Mouse (Mus musculus) lung, postnatal 14 days (tissue): ENCODE data around the gene Slc22a4.

Experiments used
- DNase-seq: peaks from one replicate; pipeline ENCODE4 v3.0.0; 2021

Gene Slc22a4

DNA sequence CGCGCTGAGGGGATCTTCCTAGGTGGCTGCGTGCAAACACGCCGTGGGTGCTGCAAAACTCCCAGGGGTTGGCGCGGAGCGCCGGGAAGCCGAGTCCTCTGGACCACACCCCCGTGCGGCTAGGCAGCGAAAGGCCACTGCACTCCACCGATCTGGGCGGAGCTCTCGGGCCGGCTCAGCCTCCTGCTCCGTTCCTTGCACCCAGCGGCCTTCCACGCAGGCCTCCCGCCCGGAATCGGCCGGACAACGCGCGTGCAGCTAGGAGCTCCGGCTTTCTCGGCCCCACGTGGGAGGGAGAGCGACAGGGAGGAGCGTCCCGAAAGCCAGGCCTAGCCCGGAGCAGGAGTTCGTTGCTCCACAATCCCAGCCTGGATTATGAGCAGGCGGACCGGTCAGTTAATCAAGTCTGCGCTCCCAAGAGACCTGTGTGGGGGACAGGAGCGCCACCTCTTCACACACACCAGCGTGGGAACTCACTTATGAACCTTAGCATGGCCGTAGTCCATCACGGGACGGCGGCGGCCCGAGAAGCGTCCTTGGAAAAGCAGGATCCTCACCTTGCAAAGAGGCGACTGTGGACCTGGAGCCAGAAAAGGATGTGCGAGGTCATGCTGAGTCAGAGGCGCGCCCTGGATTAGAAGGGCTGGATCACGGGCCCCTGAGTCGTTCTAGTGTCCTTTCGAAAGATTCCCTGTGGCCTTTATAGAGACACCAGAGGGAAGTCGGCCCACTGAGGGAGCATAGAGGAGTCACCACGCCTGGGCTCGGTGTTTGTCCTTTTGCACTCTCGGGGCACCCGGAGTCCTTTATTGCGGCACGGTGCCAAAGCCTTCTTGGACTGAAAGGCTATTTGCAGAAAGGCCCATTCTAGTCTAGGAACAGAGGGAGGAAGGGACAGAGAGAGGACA is at the start of gene Slc22a4:
Gene Slc22a4, minus strand, starts transcription at position 47 of the 908 bp plus-strand sequence.
- DNase-seq, result peak; percentile 77

DNA sequence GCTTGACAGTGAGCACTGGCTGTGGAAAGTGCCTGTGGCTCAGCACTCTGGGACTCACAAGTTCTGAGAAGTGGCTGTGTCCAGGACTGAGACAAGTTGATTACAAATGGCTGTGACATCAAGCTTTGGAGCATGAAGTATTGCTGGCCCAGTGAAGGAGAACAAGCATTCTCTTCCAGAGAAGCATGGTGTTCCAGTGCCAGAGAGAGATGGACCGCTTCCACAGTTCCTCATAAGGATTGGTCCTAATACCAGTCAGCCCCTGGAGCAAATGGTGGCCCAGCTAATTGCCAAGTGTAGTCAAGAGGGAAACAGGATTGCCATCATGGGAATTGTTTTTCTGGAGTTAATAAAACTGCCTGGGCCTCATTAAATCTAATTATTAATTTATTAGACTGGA is 48.2 kb upstream of the Slc22a4 start:
- no peak for DNase-seq

DNA sequence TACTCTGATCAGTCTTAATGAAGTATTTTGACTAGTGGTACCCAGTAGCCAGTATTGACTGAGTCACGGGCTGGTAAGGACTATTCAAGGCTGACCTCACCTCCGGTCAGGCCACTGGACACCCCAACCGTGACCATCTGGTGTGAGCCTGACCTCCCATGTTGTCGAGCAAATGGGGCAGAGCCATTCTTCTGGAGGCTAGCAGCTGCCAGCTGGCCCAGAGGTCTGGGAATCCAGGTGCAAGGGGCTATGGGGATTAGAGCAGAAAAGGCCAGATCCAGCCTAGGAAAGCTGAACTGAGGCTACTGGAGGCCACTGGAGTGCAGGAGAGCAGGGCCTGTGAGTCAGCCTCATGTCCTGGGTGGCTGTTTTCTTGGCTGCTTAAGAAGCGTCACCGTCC is 47.5 kb upstream of the Slc22a4 start:
- no peak for DNase-seq

DNA sequence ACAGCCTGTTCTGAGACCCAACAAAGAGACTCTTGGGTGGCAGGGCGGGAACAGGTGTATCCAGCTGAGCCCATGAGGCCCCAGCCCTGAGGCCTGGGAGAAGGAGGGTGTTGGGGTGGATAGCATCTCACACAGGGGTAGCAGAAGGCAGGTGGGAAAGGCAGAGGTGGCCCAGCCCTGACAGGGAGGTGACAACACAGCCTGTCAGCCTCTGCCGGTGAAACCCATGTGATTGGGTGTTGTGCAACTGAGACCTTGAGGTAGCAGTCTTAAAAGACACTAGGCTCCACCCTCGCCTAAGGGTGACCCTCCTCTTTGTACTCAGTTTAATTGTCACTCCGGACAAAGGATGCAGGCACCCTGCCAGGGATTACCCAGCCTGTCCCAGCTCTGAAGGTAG is 45.4 kb upstream of the Slc22a4 start:
- no peak for DNase-seq

DNA sequence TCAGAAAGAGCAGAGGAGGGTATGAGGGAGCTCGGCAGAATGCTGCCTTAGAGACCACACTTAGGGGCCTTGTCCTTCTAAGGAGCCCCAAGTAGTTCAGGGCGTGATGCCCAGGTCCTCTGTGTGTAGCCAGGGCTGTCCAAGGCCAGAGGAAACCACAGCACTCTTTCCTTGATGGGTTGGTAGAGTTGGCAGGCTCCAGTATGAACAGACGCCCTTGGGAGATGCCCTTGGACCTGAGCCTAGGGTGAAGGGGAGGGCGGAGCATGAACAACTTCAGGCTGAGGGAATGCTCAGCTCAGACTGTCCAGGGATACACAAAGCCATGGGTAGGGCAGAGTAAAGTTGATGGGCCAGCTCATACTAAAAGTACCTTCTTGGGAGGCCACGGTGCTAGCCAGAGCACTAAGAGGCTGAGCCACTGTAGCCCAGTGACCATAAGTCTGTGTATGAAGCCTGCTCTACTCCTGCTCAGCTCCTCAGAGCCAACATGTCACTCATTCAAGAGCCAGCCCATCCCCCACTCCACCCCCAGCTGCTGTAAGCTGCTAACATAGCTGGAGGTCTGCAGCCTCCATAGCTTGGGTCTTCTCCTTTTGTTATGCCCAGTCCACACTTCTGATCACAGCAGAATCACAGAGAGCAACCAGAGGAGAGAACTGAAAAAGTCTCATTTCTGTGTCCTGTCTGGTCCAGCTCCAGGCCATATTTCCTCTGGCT is 44.0 kb upstream of the Slc22a4 start:
- no peak for DNase-seq

DNA sequence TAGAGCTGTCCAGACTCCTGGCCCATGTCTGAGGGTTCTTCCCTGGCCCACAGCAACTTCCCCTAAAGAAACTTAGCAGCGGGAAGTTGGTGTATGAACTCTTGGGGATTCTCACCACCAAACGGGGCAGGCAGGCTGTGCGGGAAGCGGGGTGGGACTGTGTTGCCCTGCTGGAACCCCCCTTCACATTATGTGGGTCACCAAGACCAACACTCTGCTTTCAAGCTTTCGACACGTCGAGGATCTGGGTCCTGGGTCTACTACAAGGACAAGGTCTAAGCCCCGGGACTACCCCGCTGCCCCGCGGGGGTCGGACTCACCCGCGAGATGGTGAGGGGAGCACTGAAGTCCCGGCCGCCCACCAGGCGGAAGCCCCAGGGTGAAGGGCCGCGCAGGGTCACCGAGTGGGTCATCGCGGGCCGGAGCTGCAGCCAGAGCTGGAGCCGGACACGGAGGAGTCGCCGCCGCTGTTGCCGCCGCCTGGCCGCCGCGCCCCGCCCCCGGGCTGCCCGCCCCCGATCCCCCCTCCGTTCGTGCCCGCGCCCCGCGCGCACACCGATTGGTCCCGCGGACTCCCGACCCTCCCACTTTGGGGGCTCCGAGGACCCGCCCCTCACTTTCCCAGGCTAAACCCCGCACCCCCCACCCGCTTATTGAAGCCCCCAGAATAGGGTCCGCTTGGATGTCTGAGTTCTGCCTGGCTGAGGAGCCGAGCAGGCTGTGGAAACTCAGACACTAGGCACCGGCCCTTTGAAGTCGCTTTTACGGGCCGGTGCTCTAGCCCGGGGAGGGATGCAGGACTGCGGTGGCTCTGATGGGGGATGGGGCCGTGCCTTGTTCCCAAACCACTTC is 40.9 kb upstream of the Slc22a4 start, which contains the start of gene Pdlim4:
Gene Pdlim4, minus strand, starts transcription at position 495 of the 852 bp plus-strand sequence.
- DNase-seq, result peak; percentile 22

DNA sequence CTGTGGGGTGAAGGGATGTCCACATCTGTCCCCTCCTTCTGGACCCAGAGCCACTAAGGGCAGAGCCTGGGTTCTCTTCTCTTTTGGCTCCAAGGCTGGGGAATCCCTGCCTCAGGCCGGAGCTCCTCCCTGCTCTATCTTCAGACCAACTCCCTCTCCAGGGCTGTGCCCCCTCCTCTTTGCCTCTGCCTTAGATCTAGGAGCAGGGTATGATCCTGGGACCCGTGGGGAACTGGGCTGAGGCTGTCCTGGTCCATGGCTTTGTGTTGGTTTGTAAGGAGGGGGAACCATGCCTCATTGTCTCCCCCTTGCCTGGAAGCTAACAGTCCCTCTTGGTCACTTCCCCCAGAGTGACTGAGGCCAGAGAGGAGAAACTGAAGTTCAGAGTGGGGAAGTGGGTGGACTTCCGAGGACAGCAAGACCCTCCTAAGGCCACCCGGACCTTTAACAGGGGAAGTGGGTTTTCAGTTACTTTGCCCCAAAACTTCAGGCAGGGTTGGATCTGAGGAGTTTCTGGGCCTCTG is 40.2 kb upstream of the Slc22a4 start:
- DNase-seq, result no peak

DNA sequence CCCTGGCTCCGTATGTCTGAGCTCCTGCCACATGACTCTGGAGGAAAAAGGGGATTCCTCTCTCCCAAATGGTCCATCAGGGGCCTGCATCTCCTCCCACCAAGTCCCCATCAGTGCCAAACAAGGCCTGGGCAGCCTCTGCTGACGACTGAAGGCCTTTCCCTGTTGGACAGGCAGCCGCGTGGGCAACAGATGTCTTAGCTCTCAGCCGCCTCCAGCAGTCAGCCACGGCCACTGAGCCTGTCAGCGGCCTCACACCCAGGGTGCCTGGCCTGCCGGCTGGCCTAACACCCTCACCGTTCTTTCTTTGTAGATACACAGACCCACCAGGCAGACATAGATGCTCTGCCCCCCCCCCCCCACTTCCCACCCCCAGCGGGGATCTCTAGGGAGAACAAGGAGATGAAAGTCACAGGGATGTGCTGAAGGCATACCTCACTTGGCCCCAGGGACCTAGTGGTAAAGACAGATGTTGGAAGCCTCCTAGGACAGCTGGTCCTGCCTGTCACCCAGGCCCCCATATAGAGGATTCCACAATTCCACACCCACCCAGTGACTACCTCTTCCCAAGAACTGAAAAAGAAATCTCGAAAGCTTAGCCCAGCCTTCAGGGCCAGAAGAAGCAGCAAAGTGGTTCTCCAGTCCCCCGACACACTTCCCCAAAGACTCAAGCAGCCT is 39.6 kb upstream of the Slc22a4 start:
- DNase-seq, result peak; percentile 59

DNA sequence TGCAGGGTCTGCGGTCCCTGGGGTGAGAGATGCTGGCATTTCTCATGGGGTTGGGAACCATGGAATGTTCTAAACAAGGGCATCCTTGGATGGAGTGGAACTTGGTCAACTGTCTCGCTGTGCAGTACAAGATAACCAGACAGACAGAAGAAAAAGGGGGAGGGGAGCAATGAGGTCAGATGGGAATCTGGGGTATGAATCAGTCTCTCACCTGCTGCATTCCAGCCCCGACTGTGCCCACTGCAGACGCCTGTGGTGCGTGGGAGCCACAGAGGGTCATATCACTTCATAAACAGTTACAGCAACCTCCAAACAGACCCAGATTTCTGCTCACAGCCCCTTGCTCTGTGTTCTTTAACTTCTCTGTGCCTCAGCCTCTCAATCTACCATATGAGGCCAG is 38.5 kb upstream of the Slc22a4 start:
- no peak for DNase-seq

DNA sequence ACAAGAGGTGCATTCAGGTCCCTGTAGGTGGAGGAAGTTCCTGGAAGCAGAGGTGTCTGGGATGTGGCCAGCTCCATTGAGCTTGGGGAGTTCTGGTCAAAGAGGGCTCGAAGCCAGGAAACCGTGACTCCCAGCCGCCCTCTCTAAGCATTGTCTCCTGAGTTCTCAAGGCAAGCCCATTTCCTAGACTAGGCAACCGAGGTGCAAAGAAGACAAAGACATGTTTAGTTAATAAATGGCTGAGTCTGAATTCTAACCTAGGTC is 38.0 kb upstream of the Slc22a4 start:
- DNase-seq, result no peak

DNA sequence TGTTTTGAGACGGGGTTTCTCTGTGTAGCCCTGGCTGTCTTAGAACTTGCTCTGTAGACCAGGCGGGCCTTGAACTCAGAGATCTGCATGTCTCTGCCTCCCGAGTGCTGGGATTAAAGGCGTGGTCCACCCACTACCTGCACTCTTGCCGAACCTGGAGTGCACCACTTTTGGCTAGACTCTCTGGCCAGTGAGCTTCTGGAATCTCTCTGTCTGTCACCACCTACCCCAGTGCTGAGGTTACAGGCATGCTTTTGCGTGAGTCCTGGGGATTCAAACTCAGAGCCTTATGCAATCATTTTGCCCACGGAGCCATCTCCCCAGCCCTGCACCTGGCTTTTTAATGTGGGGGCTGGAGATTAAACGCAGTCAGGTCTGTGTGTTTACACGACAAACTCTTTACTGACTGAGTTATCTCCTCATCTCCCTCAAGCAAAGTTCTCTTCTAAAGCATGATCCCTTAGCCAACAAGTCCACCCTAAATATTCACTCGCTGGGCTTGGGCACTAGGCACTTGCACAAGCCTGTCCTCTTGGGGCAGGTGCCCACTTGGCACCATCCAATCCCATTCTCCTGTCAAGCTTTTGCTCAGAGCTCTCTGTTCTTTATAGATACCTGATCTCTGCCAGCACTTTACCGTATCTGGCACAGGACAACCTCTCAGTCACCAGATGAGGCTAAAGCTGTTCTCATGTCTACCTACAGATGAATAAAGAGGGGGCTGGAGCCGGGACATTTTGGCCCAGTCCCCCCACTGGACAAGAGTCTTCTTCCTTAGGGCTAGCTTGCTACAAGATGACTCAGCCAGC is 37.4 kb upstream of the Slc22a4 start:
- DNase-seq, result no peak

DNA sequence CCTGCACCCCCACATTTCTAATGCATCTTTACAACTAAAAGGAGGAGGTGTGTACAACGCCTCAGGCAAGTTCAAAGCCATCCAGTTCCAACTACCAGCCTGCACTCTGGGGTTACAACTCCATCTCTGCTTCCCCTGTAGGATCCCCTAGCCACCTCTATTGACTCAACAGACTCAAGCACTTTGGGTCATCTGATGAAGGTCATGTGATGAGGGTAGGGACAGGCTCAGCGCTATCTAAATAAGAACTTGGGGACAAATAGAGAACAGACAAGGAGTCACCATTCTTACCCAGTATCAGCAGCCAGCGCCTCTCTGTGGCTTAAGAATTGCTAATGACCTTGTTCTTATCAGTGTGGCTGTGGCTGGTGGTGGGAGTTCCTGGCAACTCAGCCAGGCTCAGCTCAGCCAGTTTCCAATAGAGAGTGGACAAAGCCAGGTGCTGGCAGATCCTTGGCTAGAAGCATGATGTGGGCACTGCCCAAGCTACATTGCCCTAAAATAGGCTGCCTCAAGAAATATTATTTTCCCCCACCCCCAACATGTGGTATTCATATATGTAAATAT is 36.6 kb upstream of the Slc22a4 start:
- DNase-seq, result no peak

DNA sequence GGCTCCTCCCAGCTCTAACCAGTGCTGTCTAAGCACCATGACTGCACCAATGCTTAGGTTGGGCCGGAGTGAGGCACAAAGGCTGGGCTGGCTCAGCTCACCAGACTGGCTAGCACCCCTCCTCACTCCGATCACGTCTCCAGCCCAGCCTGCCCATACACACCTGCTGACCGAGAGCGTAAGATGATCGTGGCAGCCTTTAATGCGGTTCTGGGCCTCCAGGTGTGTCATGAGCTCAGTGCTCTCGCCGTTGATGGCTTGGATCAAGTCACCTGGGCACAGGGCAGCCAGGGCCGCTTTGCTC is 35.5 kb upstream of the Slc22a4 start:
- no peak for DNase-seq

DNA sequence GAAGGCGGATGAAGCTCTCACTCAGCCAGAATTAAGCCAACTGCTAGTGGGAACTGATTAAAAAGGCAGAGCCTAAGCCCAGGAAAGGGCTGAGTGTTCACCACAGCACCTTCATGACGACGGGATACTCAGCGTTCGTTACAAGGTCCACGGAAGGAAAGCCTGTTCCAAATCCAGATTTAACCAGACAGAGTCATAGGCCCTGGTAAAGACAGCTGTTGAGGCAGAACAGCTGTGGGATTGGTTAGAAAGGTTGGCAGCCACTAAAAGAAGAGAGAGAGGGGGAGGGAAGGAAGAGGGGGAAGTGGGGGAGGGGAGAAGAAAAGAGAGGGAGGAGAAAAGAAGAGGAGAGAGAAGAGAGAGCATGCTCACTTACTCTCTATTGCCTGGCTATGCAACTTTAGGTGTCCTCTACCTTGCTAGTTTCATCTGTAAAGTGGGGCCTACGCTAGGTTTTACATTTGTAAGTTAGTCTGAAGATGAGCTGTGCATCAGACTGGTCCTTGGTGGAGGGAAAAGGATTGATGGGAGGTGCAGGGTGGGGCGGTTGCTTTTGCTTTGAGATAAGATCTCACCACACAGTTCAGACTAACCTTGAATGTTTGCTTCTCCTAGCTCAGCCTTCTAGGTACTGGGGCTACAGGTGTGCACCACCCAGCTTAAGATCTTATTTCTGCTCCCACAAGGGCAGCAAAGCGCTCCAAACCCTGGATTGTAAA is 35.0 kb upstream of the Slc22a4 start:
- DNase-seq, result no peak

DNA sequence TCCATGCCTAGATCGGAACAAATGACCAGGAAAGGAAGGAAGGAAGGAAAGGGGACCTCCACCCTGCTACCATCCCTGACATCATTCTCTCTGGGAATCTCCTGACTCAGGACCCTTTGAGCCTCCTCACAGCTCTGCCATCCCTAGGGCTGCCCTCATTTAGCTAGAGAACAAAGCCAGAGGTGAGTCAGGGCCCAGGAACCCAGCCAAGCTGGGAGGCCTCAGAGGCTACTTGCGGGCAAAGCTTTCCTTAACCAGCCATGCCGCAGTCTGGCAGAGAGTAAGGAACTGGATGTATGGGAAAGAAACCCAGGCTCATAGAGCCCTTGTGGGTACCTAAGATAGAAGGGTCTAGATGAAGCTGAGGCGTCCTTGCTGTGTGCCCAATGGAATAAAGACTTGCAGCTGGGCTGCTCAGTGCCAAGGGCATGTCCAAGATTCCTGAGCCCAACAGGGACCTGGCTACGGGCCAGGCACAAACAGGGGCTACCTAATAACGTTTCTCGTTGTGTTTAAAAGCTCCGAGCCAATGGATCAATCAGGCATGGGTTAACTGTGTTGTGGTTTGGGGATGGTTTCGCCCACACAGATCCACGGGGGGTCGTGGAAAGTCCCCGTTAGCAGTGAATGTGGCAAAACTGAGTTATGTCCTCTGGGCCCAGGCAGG is 34.3 kb upstream of the Slc22a4 start:
- DNase-seq, result peak; percentile 32

DNA sequence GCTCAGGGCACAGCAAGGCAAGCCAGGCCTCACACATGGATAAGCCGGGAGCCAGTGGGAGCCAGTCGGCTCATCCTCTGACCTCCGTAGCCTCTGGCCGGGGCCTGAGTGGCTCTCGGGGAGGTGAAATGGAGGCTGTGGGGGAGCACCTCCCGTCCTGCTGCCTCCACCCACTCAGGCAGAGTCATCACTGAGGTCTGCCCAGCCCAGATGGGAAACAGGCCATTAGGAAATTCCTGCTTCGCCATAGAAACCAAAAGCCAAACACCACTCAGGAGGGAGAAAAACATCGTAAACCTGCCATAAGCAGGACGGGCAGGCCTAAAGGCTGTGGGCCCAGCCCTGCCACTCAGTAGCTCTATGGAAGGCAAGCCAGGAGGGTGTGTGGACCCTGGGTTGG is 32.4 kb upstream of the Slc22a4 start:
- DNase-seq, result peak; percentile 44

DNA sequence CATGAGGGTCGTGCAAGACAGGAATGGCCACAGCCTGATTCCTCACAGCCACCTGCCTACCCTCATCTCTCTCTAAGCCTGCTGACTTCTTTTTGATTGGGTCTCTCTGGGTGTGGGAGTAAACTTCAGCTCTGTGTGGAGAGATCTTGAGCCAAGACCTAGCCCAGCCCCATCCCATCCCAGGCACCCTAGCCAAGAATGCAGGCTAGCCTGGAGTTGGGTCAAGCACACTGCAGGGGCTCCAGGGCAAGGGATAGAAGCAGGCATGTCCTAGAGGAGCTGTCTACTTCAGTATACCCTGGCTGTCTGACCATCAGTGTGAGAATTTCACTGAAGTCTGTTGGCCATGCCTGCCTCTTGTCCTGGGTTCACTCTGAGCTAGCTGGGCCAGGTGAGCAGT is 31.6 kb upstream of the Slc22a4 start:
- no peak for DNase-seq

DNA sequence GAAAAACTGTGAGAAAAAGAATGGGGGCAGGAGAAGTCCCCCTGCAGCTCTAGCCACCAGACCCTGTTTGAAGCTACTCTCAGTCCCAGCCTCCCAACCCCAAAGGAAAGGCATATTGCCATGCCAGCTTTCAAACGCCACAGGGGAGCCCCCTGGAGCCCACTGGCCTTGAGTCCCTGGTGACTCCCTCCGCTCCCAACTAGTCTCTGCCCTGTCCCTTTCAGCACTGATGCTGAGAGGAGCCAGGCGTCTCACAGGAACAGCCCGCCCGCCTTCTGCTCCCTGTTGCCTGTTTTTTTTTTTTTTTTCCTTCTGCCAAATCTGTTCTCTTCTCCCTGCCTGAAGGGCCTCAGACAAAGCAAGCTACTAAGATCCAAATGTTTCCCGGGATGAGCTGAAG is 30.8 kb upstream of the Slc22a4 start:
- no peak for DNase-seq

DNA sequence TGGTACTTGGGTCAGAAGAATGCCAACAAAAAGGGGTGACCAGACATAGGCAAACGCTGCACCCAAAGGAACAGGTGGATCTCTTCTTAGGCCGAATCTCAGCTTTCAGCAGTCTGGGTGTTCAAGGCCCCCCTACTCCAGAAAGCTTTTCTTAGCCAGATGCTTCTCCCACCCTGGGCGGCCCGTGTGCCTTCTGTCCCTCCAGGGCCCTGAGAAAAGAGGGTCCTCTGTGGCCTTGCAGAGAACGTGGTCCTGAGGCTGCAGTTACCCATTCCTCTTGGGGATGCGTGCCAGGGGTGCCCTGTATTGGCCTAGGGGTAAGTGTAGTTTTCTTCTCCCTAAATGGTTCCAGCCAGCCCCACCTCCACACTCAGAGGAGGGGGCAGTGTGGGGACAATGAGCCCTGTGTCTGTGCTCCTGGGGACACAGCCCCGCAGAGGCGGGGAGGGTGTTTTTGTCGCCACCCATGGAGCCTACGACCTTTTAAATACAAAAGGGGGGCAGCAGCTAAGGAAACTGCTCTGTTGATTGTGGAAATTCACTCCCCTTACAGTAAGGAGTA is 30.2 kb upstream of the Slc22a4 start:
- no peak for DNase-seq

DNA sequence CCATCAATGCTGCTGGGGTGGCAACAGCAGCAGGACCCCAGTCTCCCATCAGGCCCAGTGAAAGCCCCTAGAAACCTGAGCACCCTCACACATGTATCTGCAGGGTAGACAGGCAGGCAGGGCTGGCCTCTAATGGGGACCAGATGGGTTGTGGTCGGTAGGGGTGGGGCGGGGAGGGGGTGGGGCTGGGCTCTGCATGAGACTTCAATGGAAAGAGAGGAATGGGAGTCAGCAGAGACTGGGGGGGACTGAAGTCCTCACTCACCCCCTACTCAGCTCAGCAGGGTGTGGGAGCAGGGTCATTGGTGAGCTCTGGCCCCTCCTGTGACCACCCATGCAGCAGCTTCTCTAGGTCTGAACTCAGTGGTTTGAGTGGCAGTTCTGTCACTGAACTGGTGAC is 29.5 kb upstream of the Slc22a4 start:
- no peak for DNase-seq
